Mouse (Mus musculus): ENCODE data around the gene Khsrp. TPM values are rescaled to one million over a fixed set of nuclear protein-coding genes. Genes with fewer than 3 reads are reported as not detected.

Khsrp gene
- total and polyA plus RNA-seq, 3 experiments, result 23.5 to 106 (median 98.7) TPM

DNA sequence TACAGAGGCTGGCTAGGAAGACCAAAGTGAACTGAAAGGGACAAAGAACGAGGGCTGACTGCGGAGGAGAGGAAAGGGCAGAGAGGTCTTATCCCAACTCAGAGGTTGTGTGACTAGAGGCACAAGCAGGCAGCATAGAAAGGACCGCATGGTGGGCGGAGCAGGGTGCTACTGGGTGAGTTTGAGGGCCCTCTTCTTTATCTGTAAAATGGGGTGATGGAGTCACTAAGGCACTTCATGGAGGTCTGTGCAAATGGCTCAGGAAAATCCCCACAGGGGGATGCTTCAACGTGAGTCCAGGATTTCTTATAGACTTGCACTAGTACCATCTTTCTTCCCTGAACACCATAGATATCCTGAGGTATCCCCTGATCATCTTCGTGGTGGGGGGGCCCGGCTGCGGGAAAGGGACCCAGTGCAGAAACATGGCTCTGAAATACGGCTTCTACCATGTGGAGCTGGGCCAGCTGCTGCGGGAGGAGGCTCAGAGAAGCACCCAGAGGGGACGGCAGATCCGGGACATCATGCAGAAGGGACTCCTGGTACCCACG, 19.0 kb downstream of the Khsrp start:
- DNase-seq (ENCODE audit: extremely low read depth), result no peak
- Histone ChIP-seq H3K9me3 (replicated peaks; ENCODE audit: low read length) (no peaks in the 10 kb centered on the region), H3K27ac (ENCODE audit: insufficient read depth, low read depth) (peak overlapping the region; percentile 75; the same call in 1 of the 2 replicates), H3K36me3 (replicated peaks in 1 of 2; ENCODE audit: control insufficient read depth in 1 of 2, insufficient read depth in 1 of 2, low read length in 1 of 2) (peaks cover 17 to 22% of the 10 kb centered on the region in 2 experiments), H3K79me2 (replicated peaks; ENCODE audit: control insufficient read depth, extremely low read depth, insufficient read depth, poor library complexity, severe bottlenecking) (peaks cover 16% of the 10 kb centered on the region), H3K4me1 (ENCODE audit: control insufficient read depth in 1 of 2, insufficient read depth in 2 of 2) (peaks cover 7 to 23% of the 10 kb centered on the region in 2 experiments), H3K27me3 (replicated peaks) (no peaks in the 10 kb centered on the region), H3K9ac (ENCODE audit: insufficient read depth, low read depth) (peak overlapping the region; percentile 72), H3K4me3 (replicated peaks in 1 of 3; ENCODE audit: low read depth in 2 of 3, low read length in 2 of 3, poor library complexity in 1 of 3) (peak overlapping the region; percentile 58 to 83 (median 73)), H3K4me2 (ENCODE audit: insufficient read depth, low read depth, poor library complexity, severe bottlenecking) (peak overlapping the region; percentile 48)
- dilution Hi-C loops (cut with MboI; ENCODE audit: extremely low pct_ligation_motif_present, extremely low pct_unique_long_range_greater_than_20kb, low sequenced_read_pairs) (no loop called here), in situ Hi-C loops (cut with MboI; ENCODE audit: low pct_ligation_motif_present, low pct_unique_long_range_greater_than_20kb, low sequenced_read_pairs) (no loop called here)
- TF ChIP-seq HCFC1 (IDR thresholded peaks at IDR 0.05; ENCODE audit: low read depth, low read length), result no peak
- TF ChIP-seq NRF1 (IDR thresholded peaks at IDR 0.05; ENCODE audit: low read depth, low read length), result no peak
- TF ChIP-seq CHD2 (IDR thresholded peaks at IDR 0.05; ENCODE audit: low read length), result no peak
- TF ChIP-seq ZKSCAN1 (IDR thresholded peaks at IDR 0.05; ENCODE audit: borderline replicate concordance, low read depth, low read length), result no peak
- no peak for TF ChIP-seq MYC (IDR thresholded peaks at IDR 0.05; ENCODE audit: low read depth, low read length)

GRCm38 (mm10) chr17:57011236-57012141, 19.8 kb downstream of the Khsrp start, which contains the start of the genes Gtf2f1 and Gm17949:
Gene Gtf2f1 (minus strand): TSS chr17:57011288.
Gene Gm17949 (plus strand): TSS chr17:57011469.
- DNase-seq (ENCODE audit: extremely low read depth), result peak; percentile 99
- H3K4me2 ChIP-seq (ENCODE audit: insufficient read depth, low read depth, poor library complexity, severe bottlenecking), result peak within 1 kb of the TSS; percentile 92
- peak within 1 kb of the TSS; percentile 76 for H3K9ac ChIP-seq (ENCODE audit: insufficient read depth, low read depth)
- dilution Hi-C loops (cut with MboI; ENCODE audit: extremely low pct_ligation_motif_present, extremely low pct_unique_long_range_greater_than_20kb, low sequenced_read_pairs), result no loop called here
- peaks cover 16% of the 10 kb centered on the region for H3K79me2 ChIP-seq (replicated peaks; ENCODE audit: control insufficient read depth, extremely low read depth, insufficient read depth, poor library complexity, severe bottlenecking)
- H3K4me1 ChIP-seq (ENCODE audit: control insufficient read depth in 1 of 2, insufficient read depth in 2 of 2), result peaks cover 7 to 22% of the 10 kb centered on the region in 2 experiments
- peak within 1 kb of the TSS; percentile 66 to 83 (median 73) for H3K4me3 ChIP-seq (replicated peaks in 1 of 3; ENCODE audit: low read depth in 2 of 3, low read length in 2 of 3, poor library complexity in 1 of 3)
- in situ Hi-C loops (cut with MboI; ENCODE audit: low pct_ligation_motif_present, low pct_unique_long_range_greater_than_20kb, low sequenced_read_pairs), result no loop called here
- H3K9me3 ChIP-seq (replicated peaks; ENCODE audit: low read length), result no peaks in the 10 kb centered on the region
- peak within 1 kb of the TSS; percentile 75 for H3K27ac ChIP-seq (ENCODE audit: insufficient read depth, low read depth)
- H3K36me3 ChIP-seq (replicated peaks in 1 of 2; ENCODE audit: control insufficient read depth in 1 of 2, insufficient read depth in 1 of 2, low read length in 1 of 2), result peaks cover 25 to 31% of the 10 kb centered on the region in 2 experiments
- no peaks in the 10 kb centered on the region for H3K27me3 ChIP-seq (replicated peaks)
- TF ChIP-seq MYC (IDR thresholded peaks at IDR 0.05; ENCODE audit: low read depth, low read length), result peak; percentile 89
- TF ChIP-seq BHLHE40 (IDR thresholded peaks at IDR 0.05; ENCODE audit: low read depth, low read length), result peak; percentile 100
- TF ChIP-seq EP300 (IDR thresholded peaks at IDR 0.05; ENCODE audit: low read length), result no peak
- TF ChIP-seq RAD21 (IDR thresholded peaks at IDR 0.05; ENCODE audit: low read depth, low read length), result no peak
- TF ChIP-seq POLR2A (IDR thresholded peaks at IDR 0.05; ENCODE audit: low read depth, low read length), result peak; percentile 100
- TF ChIP-seq MAZ (IDR thresholded peaks at IDR 0.05; ENCODE audit: low read depth, low read length), result 0 out of 2 replicates have a peak, but pooled peaks have one; percentile 71
- TF ChIP-seq TBP (conservative IDR thresholded peaks at IDR 0.05; ENCODE audit: low read depth, low read length), result peak; percentile 99
- TF ChIP-seq USF1 (IDR thresholded peaks at IDR 0.05; ENCODE audit: low read depth, low read length), result peak; percentile 100
- TF ChIP-seq ZKSCAN1 (IDR thresholded peaks at IDR 0.05; ENCODE audit: borderline replicate concordance, low read depth, low read length), result no peak
- no peak for TF ChIP-seq PAX5 (IDR thresholded peaks at IDR 0.05; ENCODE audit: low read length)
- TF ChIP-seq ZC3H11A (IDR thresholded peaks at IDR 0.05; ENCODE audit: low read depth, low read length), result no peak
- peak; percentile 86 for TF ChIP-seq MEF2A (IDR thresholded peaks at IDR 0.05; ENCODE audit: borderline replicate concordance, low read depth, low read length)
- TF ChIP-seq ETS1 (conservative IDR thresholded peaks at IDR 0.05; ENCODE audit: low read depth, low read length), result peak; percentile 62
- no peak; the same call in 1 of the 2 replicates for TF ChIP-seq GABPA (IDR thresholded peaks at IDR 0.05; ENCODE audit: insufficient replicate concordance, low read depth, low read length)
- TF ChIP-seq MAX (IDR thresholded peaks at IDR 0.05; ENCODE audit: low read length), result peak; percentile 99
- TF ChIP-seq NRF1 (IDR thresholded peaks at IDR 0.05; ENCODE audit: low read depth, low read length), result peak; percentile 94
- TF ChIP-seq UBTF (IDR thresholded peaks at IDR 0.05; ENCODE audit: low read depth, low read length), result no peak
- TF ChIP-seq MXI1 (IDR thresholded peaks at IDR 0.05; ENCODE audit: low read depth, low read length), result peak; percentile 97
- TF ChIP-seq E2F4 (IDR thresholded peaks at IDR 0.05; ENCODE audit: insufficient replicate concordance, low read depth, low read length), result peak; percentile 77; the same call in 1 of the 2 replicates
- peak; percentile 54; the same call in 1 of the 2 replicates for TF ChIP-seq JUN (IDR thresholded peaks at IDR 0.05; ENCODE audit: insufficient read depth, low read depth, low read length)
- TF ChIP-seq TCF12 (IDR thresholded peaks at IDR 0.05; ENCODE audit: low read depth, low read length), result peak; percentile 99
- TF ChIP-seq HCFC1 (IDR thresholded peaks at IDR 0.05; ENCODE audit: low read depth, low read length), result peak; percentile 89
- TF ChIP-seq SMC3 (IDR thresholded peaks at IDR 0.05; ENCODE audit: low read depth, low read length), result no peak
- peak; percentile 98 for TF ChIP-seq ZMIZ1 (IDR thresholded peaks at IDR 0.05; ENCODE audit: low read depth, low read length)
- TF ChIP-seq ZNF384 (IDR thresholded peaks at IDR 0.05; ENCODE audit: low read depth, low read length), result no peak
- peak; percentile 98 for TF ChIP-seq USF2 (conservative IDR thresholded peaks at IDR 0.05; ENCODE audit: low read depth, low read length)
- peak; percentile 98 for TF ChIP-seq POLR2AphosphoS2 (IDR thresholded peaks at IDR 0.05; ENCODE audit: low read depth, low read length)
- TF ChIP-seq CHD2 (IDR thresholded peaks at IDR 0.05; ENCODE audit: low read length), result peak; percentile 63; the same call in 1 of the 2 replicates
